Mouse (Mus musculus): ENCODE results near the gene Mak. TPM values are rescaled to one million over a fixed set of nuclear protein-coding genes. Genes with fewer than 3 reads are reported as not detected.
"Not testable (repeated sequence)": the region's sequence is repeated elsewhere in the genome, so short reads cannot be mapped to it uniquely, and the experiment has no call there.

The Mak gene
- total and polyA plus RNA-seq, 3 experiments = not detected

DNA sequence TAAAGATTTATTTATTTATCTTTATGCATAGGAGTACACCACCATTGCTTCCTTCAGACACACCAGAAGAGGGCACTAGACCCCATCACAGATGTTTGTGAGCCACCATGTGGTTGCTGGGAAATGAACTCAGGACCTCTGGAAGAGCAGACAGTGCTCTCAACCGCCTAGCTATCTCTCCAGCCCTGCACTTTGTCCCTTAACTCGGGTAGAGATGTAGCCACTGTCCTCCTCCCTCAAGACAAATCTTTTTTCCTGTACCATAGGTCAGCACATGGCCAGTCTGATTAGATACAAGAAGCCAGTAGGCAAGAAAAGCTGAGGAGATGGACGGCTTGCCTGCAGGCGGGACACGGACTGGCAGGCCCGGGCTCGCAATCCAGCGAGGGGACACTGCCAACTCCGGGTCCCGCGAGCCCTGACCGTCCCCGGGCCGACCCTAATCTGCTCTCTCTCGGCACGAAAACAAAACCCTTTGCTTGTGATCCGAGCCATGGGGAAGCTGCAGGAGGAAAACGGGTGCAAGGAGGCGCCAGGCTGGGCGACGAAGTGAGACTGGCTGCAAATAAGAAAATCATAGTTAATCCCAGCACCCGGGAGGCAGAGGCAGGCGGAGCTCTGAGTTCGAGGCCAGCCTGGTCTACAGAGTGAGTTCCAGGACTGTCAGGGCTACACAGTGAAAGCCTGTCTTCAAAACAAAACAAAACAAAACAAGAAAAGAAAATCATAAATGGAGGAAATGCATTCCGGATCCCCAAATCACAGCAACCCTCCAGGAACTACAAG is 79.2 kb downstream of the Mak start:
- H3K36me3 ChIP-seq (ENCODE audit: control insufficient read depth in 1 of 2, insufficient read depth in 2 of 2, low read length in 2 of 2) = peaks cover 3 to 13% of the 10 kb centered on the region in 2 experiments
- H3K4me3 ChIP-seq (ENCODE audit: control insufficient read depth in 1 of 2, insufficient read depth in 1 of 2, low read depth in 2 of 2, low read length in 2 of 2) = peak overlapping the region; percentile 91
- peak overlapping the region; percentile 32 for H3K27ac ChIP-seq (ENCODE audit: control insufficient read depth, low read depth, low read length)
- no peaks in the 10 kb centered on the region for H3K9me3 ChIP-seq (replicated peaks; ENCODE audit: insufficient read depth, low read length)
- peaks cover 0 to 10% of the 10 kb centered on the region in 2 experiments; a peak in 2 of 4 replicates for H3K4me1 ChIP-seq (ENCODE audit: control insufficient read depth in 1 of 2, insufficient read depth in 2 of 2, low read length in 2 of 2)
- TF ChIP-seq NELFE (IDR thresholded peaks at IDR 0.05; ENCODE audit: low read depth, low read length) (no peak), POLR2AphosphoS2 (IDR thresholded peaks at IDR 0.05; ENCODE audit: low read length) (no peak), ZKSCAN1 (IDR thresholded peaks at IDR 0.05; ENCODE audit: low read depth, low read length) (no peak), MEF2A (IDR thresholded peaks at IDR 0.05; ENCODE audit: extremely low read depth, insufficient replicate concordance, low read depth, low read length, poor library complexity, severe bottlenecking) (no peak), TCF12 (IDR thresholded peaks at IDR 0.05; ENCODE audit: low read depth, low read length) (no peak), HCFC1 (IDR thresholded peaks at IDR 0.05; ENCODE audit: low read depth, low read length) (0 out of 2 replicates have a peak, but pooled peaks have one; percentile 25), ZMIZ1 (IDR thresholded peaks at IDR 0.05; ENCODE audit: low read depth, low read length) (no peak), CTCF (IDR thresholded peaks at IDR 0.05 in 2 of 3, conservative IDR thresholded peaks at IDR 0.05 in 1 of 3; ENCODE audit: control insufficient read depth in 1 of 3, insufficient read depth in 1 of 3, low read depth in 2 of 3, low read length in 3 of 3, poor library complexity in 1 of 3, severe bottlenecking in 1 of 3) (peak; percentile 15 to 48 (median 24); a peak in 4 of 6 replicates), SMC3 (IDR thresholded peaks at IDR 0.05; ENCODE audit: low read depth, low read length) (0 out of 2 replicates have a peak, but pooled peaks have one; percentile 16), MXI1 (IDR thresholded peaks at IDR 0.05; ENCODE audit: low read depth, low read length) (no peak), E2F4 (IDR thresholded peaks at IDR 0.05; ENCODE audit: borderline replicate concordance, low read depth, low read length) (no peak), RAD21 (IDR thresholded peaks at IDR 0.05; ENCODE audit: low read depth, low read length) (no peak), SIN3A (IDR thresholded peaks at IDR 0.05; ENCODE audit: low read length) (peak; percentile 48; the same call in 1 of the 2 replicates), POLR2A (IDR thresholded peaks at IDR 0.05; ENCODE audit: control insufficient read depth in 1 of 2, insufficient read depth in 1 of 2, low read depth in 1 of 2, low read length in 2 of 2, poor library complexity in 1 of 2) (no peak), EP300 (IDR thresholded peaks at IDR 0.05; ENCODE audit: low read depth in 1 of 2, low read length in 2 of 2) (no peak), MAZ (IDR thresholded peaks at IDR 0.05; ENCODE audit: low read depth, low read length) (no peak), MYC (IDR thresholded peaks at IDR 0.05; ENCODE audit: low read depth, low read length) (peak; percentile 72; the same call in 1 of the 2 replicates), POLR2AphosphoS5 (IDR thresholded peaks at IDR 0.05; ENCODE audit: borderline replicate concordance, low read depth, low read length) (no peak)
- DNase-seq (ENCODE audit: low read depth, low spot score) = peak; percentile 51
- peak overlapping the region; percentile 39 for H3K9ac ChIP-seq (ENCODE audit: control insufficient read depth, low read depth, low read length, poor library complexity, severe bottlenecking)
- H3K79me2 ChIP-seq (ENCODE audit: control insufficient read depth, insufficient read depth, low read length, poor library complexity) = peaks cover 25% of the 10 kb centered on the region
- H3K27me3 ChIP-seq (ENCODE audit: control insufficient read depth in 1 of 2, insufficient read depth in 2 of 2, low read length in 2 of 2) = no peaks in the 10 kb centered on the region

- peaks cover 0 to 10% of the 10 kb centered on the region in 2 experiments; a peak in 2 of 4 replicates for H3K4me1 ChIP-seq (ENCODE audit: control insufficient read depth in 1 of 2, insufficient read depth in 2 of 2, low read length in 2 of 2)
- not testable (repeated sequence) for H3K9me3 ChIP-seq (replicated peaks; ENCODE audit: insufficient read depth, low read length); H3K4me3 ChIP-seq (ENCODE audit: control insufficient read depth in 1 of 2, insufficient read depth in 1 of 2, low read depth in 2 of 2, low read length in 2 of 2); H3K9ac ChIP-seq (ENCODE audit: control insufficient read depth, low read depth, low read length, poor library complexity, severe bottlenecking); H3K27ac ChIP-seq (ENCODE audit: control insufficient read depth, low read depth, low read length); H3K27me3 ChIP-seq (ENCODE audit: control insufficient read depth in 1 of 2, insufficient read depth in 2 of 2, low read length in 2 of 2)
- peaks cover 24% of the 10 kb centered on the region for H3K79me2 ChIP-seq (ENCODE audit: control insufficient read depth, insufficient read depth, low read length, poor library complexity)
- DNase-seq (ENCODE audit: low read depth, low spot score) = peak; percentile 60
- peak; percentile 98 for TF ChIP-seq TBP (IDR thresholded peaks at IDR 0.05; ENCODE audit: low read depth, low read length)
- H3K36me3 ChIP-seq (ENCODE audit: control insufficient read depth in 1 of 2, insufficient read depth in 2 of 2, low read length in 2 of 2) = peaks cover 0 to 13% of the 10 kb centered on the region in 2 experiments; a peak in 2 of 4 replicates
Measured at GRCm38 (mm10) chr13:40998537-40998936, 81.0 kb downstream of the Mak start.

Data from MEL (cell line).